ENCODE assay signal across 9 mouse cellular contexts in genomic region chr4:96705281-96705951, GRCm38 (mm10). TPM values are rescaled to one million over a fixed set of nuclear protein-coding genes. Genes with fewer than 3 reads are reported as not detected.
DNase-seq lines count a peak whose midpoint lies in the region; ATAC-seq and TF ChIP-seq lines count a peak whose summit lies in the region.
"Had no signal": no experiment of that assay in that cellular context is flagged by ENCODE, and none has a peak within 500 bp of the region (broad histone marks: within the 10 kb centered on the region; RNA-seq: fewer than 3 reads in every experiment).

No protein-coding gene starts in this region.

- H3K79me2 ChIP-seq in liver, adult 2 months (ENCODE audit: control insufficient read depth, insufficient read depth, low read length), result no peaks in the 10 kb centered on the region

- intact Hi-C loops in heart, postnatal 14 days (cut with DNase I), result no loop called here

- H3K4me2 ChIP-seq in midbrain, embryonic 13.5 days (replicated peaks), result no peak overlapping the region
- H3K4me2 ChIP-seq: limb, embryonic 12.5 days had no signal

- TF ChIP-seq CTCF in liver, adult 2 months (IDR thresholded peaks at IDR 0.05; ENCODE audit: low read depth, low read length), result no peak; the same call in 1 of the 2 replicates

- no peak overlapping the region for H3K9ac ChIP-seq in liver, adult 2 months (ENCODE audit: low read depth, low read length)
- H3K9ac ChIP-seq in midbrain, embryonic 13.5 days (replicated peaks), result no peak overlapping the region
- H3K9ac ChIP-seq: limb, embryonic 12.5 days had no signal

- peaks cover 5% of the 10 kb centered on the region; the same call in 1 of the 2 replicates for H3K4me1 ChIP-seq in liver, adult 2 months (ENCODE audit: control insufficient read depth, insufficient read depth, low read length)
- H3K4me1 ChIP-seq in midbrain, embryonic 13.5 days (replicated peaks), result no peaks in the 10 kb centered on the region
- H3K4me1 ChIP-seq: limb, embryonic 12.5 days had no signal

- H3K9me3 ChIP-seq in midbrain, embryonic 13.5 days, result no peaks in the 10 kb centered on the region
- H3K9me3 ChIP-seq: limb, embryonic 12.5 days had no signal

- WGBS in liver, adult 2 months, result 62% methylated on average over 2 of the region's 2 CpGs
- 52% methylated on average over 2 of the region's 2 CpGs for WGBS in midbrain, embryonic 13.5 days

- peak; percentile 84 for DNase-seq in liver, adult 2 months (ENCODE audit: extremely low read depth, low read depth, low spot score)
- DNase-seq in liver, result no peak
- peak; percentile 65 to 91 for DNase-seq in adrenal gland, adult (ENCODE audit: inconsistent age in 2 of 2, low spot score in 1 of 2)
- DNase-seq in embryo, embryonic 10.5 days (ENCODE audit: low spot score), result peak; percentile 68
- peak; percentile 22 to 61 for DNase-seq in heart, postnatal 14 days
- DNase-seq in layer of hippocampus, postnatal 36 days, result peak; percentile 43 to 51
- no peak for DNase-seq in spleen, adult 12 weeks (ENCODE audit: low spot score)

- H3K27ac ChIP-seq in liver, adult 2 months (replicated peaks; ENCODE audit: insufficient read depth, low read depth, low read length), result no peak overlapping the region
- H3K27ac ChIP-seq in midbrain, embryonic 13.5 days, result no peak overlapping the region
- H3K27ac ChIP-seq: limb, embryonic 12.5 days had no signal

- H3K4me3 ChIP-seq in liver, adult 2 months (ENCODE audit: insufficient read depth, low read depth, low read length), result no peak overlapping the region
- no peak overlapping the region for H3K4me3 ChIP-seq in midbrain, embryonic 13.5 days (replicated peaks)
- H3K4me3 ChIP-seq: limb, embryonic 12.5 days had no signal

- H3K27me3 ChIP-seq in liver, adult 2 months (ENCODE audit: control insufficient read depth, insufficient read depth, low read length), result no peaks in the 10 kb centered on the region
- no peaks in the 10 kb centered on the region for H3K27me3 ChIP-seq in midbrain, embryonic 13.5 days
- H3K27me3 ChIP-seq: limb, embryonic 12.5 days had no signal

- H3K36me3 ChIP-seq in liver, adult 2 months (ENCODE audit: control insufficient read depth, insufficient read depth, low read length), result no peaks in the 10 kb centered on the region
- no peaks in the 10 kb centered on the region for H3K36me3 ChIP-seq in midbrain, embryonic 13.5 days
- H3K36me3 ChIP-seq: limb, embryonic 12.5 days had no signal

- TF ChIP-seq POLR2A in liver, adult 2 months (IDR thresholded peaks at IDR 0.05; ENCODE audit: extremely low read depth, insufficient read depth, low read length), result no peak

- 0 out of 2 replicates have a peak, but pooled peaks have one; percentile 20 for ATAC-seq in midbrain, embryonic 13.5 days

RNA-seq across cellular contexts. Expression of gene Cyp2j5, which starts 41.5 kb away (rescaled TPM):
- total RNA-seq in liver, adult 2 months (2014; rRNA removed), result 677 and 909 TPM in 2 replicates
- polyA plus RNA-seq in liver, adult 2 months (2012; rRNA removed), result 128 and 170 TPM in 2 replicates
- total RNA-seq in heart, postnatal 14 days (2021), result not detected
- total RNA-seq in layer of hippocampus, postnatal 36 days (2021), result not detected
- polyA plus RNA-seq in midbrain, embryonic 13.5 days (2015; fragmentation: Nextera tagmentation; extraction: Ambion mirVana), result not detected in 2 replicates
- polyA plus RNA-seq: limb, embryonic 12.5 days had no signal

Comparison
In these comparisons a context has a peak if more than half of its experiments do, and no peak if none do; other contexts are left out.
1. DNase-seq: peak in liver, adult 2 months (single experiment), adrenal gland, adult (2 of 2), embryo, embryonic 10.5 days (single experiment), heart, postnatal 14 days (2 of 2) and layer of hippocampus, postnatal 36 days (2 of 2); none in liver (single experiment) and spleen, adult 12 weeks (single experiment).
2. RNA of gene Cyp2j5, which starts 41.5 kb away (total RNA-seq): 677 to 909 TPM in liver, adult 2 months; not detected in heart, postnatal 14 days and not detected in layer of hippocampus, postnatal 36 days; every median in the first group is over 100 times any median in the second.